Mouse (Mus musculus) liver, adult (tissue): ENCODE measurements around the gene Pou2f3.

Source experiments
- GATA4 ChIP-seq: IDR thresholded peaks from 2 replicates; pipeline ENCODE4 v1.6.1; 2014; ENCODE audit warnings: mild to moderate bottlenecking, low read length; ENCODE audit not compliant: insufficient replicate concordance

The Pou2f3 gene

GRCm38 (mm10) chr9:43144206-43144810 is 65.9 kb downstream of the Pou2f3 start:
- no peak for TF ChIP-seq GATA4

DNA sequence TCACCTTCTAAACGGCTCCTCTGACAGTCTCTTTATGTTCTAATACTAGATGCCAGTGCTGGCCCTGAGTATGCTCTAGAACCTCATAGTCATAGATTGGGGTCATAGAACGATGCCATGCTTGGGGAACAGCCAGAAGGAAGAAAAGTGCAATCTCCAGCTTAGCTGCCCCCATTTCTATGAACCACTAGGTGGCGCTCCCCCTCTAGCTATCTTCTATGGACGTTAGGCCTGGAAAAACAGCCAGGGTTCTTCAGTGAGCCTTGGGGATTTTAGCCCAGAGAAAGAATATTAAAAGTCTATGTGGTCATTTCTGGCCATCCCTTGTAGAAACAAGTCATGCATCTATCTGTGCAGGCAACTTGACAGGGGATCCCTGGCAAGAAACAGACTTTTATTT is 68.3 kb downstream of the Pou2f3 start:
- peak; percentile 13; the same call in 1 of the 2 replicates for TF ChIP-seq GATA4

GRCm38 (mm10) chr9:43133525-43133924 is 76.6 kb downstream of the Pou2f3 start:
- TF ChIP-seq GATA4 = no peak

DNA sequence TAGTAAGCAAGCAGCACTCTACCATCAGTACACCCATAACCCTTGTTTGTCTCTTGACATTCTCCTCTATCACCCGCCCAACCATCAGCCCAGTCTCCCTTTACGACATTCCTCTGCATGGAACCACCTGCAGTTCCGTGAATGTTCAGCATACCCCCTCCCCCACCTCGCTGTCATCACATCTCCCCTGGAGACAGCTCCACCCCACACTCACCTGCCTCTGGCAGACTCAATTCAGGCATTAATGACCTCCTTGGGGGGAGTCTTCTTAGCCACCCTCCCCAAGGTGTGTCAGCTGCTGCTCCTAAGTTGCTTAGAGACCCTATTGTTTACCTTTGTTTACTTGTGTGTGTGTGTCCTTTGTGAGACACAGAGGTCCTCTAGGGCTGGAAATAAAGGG is 77.8 kb downstream of the Pou2f3 start:
- TF ChIP-seq GATA4 = no peak

GRCm38 (mm10) chr9:43131940-43132339 is 78.2 kb downstream of the Pou2f3 start:
- TF ChIP-seq GATA4 = no peak

- no peak for TF ChIP-seq GATA4
These were observed 79.5 kb downstream of the Pou2f3 start for GRCm38 (mm10) chr9:43130684-43131083.

DNA sequence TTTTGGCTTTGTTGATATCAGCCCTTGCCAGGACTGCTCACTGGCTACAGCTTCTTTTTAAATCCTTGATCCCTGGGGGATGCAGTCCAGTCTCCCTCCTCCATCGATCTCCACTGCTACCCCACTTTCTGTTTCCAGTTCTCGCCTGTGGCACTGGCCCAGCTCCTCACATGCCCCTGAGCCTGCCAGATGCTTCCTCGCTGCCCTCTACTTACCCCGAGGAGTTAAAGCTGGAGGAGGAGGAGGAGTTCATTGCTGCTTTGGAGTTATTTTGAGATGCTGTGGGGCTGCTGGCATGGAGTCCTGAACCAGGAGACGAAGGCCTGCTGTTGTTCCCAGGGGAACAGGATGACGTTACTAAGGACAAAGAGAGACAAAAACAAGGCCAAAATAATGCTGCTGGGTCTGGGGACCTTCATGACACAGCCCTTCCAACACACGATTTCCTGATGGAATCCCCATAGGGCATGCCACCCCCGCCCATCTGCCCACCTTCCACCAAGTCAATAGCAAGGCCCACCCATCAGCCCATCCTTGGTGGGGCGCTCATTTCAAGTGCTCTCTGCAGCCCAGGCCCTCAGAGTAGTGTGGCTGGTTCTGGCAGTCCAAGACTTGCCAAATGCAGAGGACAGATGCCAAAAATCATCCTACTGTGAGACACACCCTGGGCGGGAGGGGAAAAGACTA is 82.9 kb downstream of the Pou2f3 start:
- no peak for TF ChIP-seq GATA4

DNA sequence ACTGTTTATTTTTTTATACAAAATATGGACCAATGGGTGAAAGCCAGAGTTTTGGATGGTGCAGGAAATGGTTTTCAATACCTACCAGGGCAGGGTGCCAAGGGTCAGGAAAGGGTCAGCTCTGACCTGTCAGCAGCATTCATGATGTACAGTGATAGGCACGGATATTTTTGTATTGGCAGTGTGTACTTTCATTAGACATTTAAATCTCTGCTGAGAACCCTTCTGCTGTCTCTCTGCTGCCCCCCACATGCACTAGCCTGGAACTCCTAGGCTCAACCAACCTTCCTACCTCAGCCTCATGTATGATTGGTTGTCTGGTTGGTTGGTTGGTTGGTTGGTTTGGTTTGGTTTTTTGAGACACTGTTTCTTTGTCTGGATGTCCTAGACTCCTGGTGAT is 87.8 kb downstream of the Pou2f3 start:
- no peak for TF ChIP-seq GATA4

DNA sequence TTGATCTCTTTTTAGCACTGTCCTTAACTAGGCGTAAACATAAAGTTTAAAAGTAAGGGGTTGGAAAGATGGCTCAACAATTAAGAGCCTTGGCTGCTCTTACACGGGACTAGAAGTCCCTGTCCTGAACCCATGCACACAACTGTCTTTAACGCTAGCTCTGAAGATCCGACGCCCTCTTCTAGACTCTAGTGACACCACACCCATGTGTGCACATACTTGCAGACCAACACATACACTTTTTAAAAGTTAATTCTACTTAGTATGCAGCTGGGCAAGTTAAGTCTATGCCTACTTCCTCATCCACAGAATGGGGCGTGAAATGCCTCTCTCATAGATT is 93.2 kb downstream of the Pou2f3 start:
- TF ChIP-seq GATA4 = no peak

DNA sequence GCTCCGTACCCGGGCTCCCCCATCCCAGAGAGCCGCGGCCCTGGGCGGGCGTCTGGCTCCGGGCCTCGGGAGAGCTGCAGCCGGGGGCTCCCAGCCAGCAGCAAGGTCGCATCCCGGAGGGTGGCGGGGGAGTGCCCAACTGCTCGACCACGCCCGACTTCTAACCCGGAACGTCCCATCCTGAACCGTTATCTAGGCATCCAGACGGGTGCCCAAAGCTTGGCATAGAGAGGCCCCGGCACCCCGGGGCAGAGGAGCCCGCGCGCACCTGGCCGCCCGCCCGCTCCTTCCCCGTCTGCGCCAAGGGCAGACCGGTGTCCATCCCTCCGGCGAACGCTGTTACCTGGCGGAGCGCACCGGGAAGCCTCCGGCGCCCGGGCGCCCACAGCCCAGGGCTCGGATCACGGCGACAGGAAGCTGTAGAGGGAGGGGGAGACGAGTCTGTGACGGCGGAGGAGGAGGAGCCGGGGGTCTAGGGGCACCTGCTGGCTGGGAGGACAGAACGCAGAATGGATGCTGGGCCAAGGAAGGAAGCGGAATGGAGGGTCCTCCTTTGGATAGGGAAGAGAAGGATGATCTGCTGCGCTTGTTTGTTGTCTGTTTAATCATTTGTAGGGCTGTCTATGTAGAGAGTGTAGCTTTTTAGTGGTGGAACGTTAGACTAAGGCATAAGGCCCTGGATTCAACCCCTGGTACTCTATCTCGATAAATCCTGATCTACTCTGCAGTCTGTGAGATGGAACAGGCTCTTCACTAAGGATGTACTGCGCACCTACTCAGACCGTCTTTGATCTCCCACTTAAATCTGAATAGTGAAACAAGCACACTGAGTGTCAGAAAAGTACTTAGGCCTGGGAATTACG is 93.8 kb downstream of the Pou2f3 start, which contains the start of gene Tmem136:
Tmem136 (minus strand) TSS at position 437 of the 863 bp plus-strand sequence.
- TF ChIP-seq GATA4 = no peak

- TF ChIP-seq GATA4 = no peak
These were observed 94.6 kb downstream of the Pou2f3 start for GRCm38 (mm10) chr9:43115431-43116133.

- no peak for TF ChIP-seq GATA4
These were observed 95.3 kb downstream of the Pou2f3 start for GRCm38 (mm10) chr9:43114833-43115232.

- no peak for TF ChIP-seq GATA4
These were observed 99.7 kb downstream of the Pou2f3 start for GRCm38 (mm10) chr9:43110286-43110980.

- no peak for TF ChIP-seq GATA4
These were observed 101.0 kb downstream of the Pou2f3 start for GRCm38 (mm10) chr9:43109125-43109524.

DNA sequence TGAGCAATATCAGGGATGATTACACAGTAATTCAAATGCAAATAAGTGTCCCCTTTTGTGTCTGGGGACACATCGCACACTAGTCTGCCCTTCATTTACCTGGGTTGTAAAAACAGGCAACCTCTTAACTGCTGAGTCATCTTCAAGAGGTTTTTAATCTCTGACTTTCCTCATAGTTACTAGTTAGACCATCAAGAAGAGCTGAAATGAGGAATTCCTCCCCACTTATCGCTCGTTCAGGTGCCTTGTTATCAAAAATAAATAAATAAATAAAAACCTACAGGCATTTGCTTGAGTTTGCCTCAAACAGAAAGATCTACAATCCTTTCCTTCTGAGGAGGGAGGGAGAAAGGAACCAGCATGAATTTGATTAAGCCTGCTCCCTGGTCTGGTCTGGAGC is 101.4 kb downstream of the Pou2f3 start:
- no peak for TF ChIP-seq GATA4

DNA sequence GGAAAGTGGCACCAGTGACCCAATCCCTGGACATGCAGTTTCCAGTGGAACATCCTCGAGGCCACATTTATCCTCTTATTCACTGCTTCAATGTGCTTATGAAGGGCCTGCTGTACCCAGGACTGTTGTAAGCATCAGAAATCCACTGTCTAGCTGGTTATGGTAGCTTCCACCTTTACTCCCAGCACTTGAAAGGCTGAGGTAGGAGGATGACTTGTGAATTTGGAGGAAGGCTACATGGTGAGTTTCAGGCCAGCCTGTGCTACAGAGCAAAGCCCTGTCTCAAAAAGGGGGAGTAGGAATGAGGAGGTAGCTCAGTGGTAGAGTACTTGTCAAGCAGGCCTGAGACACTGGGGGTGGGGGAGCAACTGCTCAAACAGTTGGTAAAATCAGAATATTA is 102.1 kb downstream of the Pou2f3 start:
- TF ChIP-seq GATA4 = no peak
